Mouse (Mus musculus) heart, postnatal 36 days (tissue): ENCODE measurements around the gene Cdc40. TPM values are rescaled to one million over a fixed set of nuclear protein-coding genes. Genes with fewer than 3 reads are reported as not detected.
"Not testable (repeated sequence)": the region's sequence is repeated elsewhere in the genome, so short reads cannot be mapped to it uniquely, and the experiment has no call there.

Source experiments
- DNase-seq, 2 experiments: peaks; one replicate each; pipeline ENCODE4 v3.0.0; 2021 to 2022
- intact Hi-C: fragments of 180-260 bp; cut with DNase I; formaldehyde crosslinking; loops from one replicate; pipeline ENCODE4 v1.15.1; 2025
- total RNA-seq, 2 experiments: library from RNA; stranded (reverse); gene quantifications; 2 replicates each; pipeline ENCODE4 v1.2.3; 2021

Cdc40 gene
- total RNA-seq, 2 experiments from 2014 or later: 19.6 to 21.2 TPM

DNA sequence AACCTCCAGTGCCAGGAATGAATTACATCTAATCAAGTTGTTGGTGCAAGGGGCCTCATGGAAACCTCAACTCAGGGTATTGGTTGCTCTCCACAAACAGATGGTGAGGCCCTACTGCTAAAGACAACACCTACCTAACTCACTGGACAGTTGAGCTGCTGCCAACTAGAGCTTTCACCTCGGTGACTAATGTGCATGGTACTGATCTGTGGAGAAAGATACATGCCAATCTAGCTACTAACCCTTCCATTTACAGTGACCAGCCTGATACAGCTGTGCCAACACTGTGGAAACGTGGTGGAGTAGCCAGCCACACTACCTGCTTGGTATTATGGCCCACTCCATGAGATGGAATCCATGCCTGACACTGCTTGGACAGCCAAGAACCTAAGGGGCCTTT is 11.1 kb downstream of the Cdc40 start:
- intact Hi-C loops: no loop called here
- no peak for DNase-seq

GRCm38 (mm10) chr10:40871301-40871700 is 11.8 kb downstream of the Cdc40 start:
- intact Hi-C loops: no loop called here

GRCm38 (mm10) chr10:40868081-40868480 is 15.0 kb downstream of the Cdc40 start:
- intact Hi-C loops: no loop called here

More at GRCm38 (mm10) chr10:40871301-40871700, 11.8 kb downstream of the Cdc40 start:
- no peak for DNase-seq

GRCm38 (mm10) chr10:40857599-40857998 is 25.5 kb downstream of the Cdc40 start:
- intact Hi-C loops: no loop called here
- no peak for DNase-seq

More at GRCm38 (mm10) chr10:40868081-40868480, 15.0 kb downstream of the Cdc40 start:
- DNase-seq: no peak

GRCm38 (mm10) chr10:40856703-40857102 is 26.4 kb downstream of the Cdc40 start:
- intact Hi-C loops: no loop called here
- DNase-seq: no peak

GRCm38 (mm10) chr10:40855616-40856015 is 27.5 kb downstream of the Cdc40 start:
- DNase-seq: no peak
- intact Hi-C loops: no loop called here

- DNase-seq: no peak
- intact Hi-C loops: no loop called here
Observed at GRCm38 (mm10) chr10:40851138-40851537, 32.0 kb downstream of the Cdc40 start.

GRCm38 (mm10) chr10:40850644-40851043 is 32.5 kb downstream of the Cdc40 start:
- no peak for DNase-seq
- intact Hi-C loops: no loop called here

GRCm38 (mm10) chr10:40847176-40847874 is 35.8 kb downstream of the Cdc40 start:
- no peak for DNase-seq
- intact Hi-C loops: no loop called here

DNA sequence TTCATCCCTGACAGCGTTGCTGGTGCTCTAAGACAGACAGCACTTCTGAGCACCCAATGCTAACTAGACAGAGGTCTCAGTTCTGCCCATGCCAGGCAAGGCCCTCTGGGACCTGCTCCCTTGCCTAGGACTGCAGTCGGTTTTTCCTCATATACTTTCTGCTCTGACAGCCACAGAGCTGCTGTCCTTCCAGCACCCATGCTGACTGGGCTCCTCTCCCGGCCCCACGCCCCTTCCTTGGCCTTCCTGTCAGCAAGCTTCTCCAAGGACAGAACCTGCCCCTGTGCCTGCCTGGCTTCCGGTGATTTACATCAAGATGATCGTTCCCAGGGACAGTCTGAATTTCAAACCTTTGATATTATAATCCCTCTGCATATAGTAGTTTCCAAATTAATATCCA is 37.5 kb downstream of the Cdc40 start:
- DNase-seq: no peak
- intact Hi-C loops: no loop called here

GRCm38 (mm10) chr10:40844546-40844945 is 38.6 kb downstream of the Cdc40 start:
- intact Hi-C loops: no loop called here
- no peak for DNase-seq

GRCm38 (mm10) chr10:40843841-40844240 is 39.3 kb downstream of the Cdc40 start:
- intact Hi-C loops: no loop called here
- DNase-seq: no peak

- intact Hi-C loops: no loop called here
- peak in 1 of 2 experiments; percentile 8 for DNase-seq
Observed at GRCm38 (mm10) chr10:40840086-40840485, 43.0 kb downstream of the Cdc40 start.

DNA sequence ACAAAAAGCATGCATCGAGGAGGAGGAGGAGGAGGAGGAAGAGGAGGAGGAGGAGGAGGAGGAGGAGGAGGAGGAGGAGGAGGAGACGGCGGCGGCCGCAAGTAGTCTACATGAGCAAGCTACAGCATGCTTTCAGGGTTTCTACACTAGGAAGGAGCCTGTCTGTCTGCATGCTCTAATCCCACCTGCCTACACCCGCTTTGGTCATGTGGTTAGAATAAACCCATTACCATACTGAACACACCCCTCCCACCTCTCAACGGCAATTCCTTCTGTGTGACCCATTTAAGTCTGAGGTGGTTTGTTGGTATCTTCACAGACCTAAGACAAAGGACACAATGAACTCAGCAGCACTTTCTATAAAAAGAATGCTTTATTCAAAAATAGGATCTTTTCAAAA is 51.8 kb downstream of the Cdc40 start:
- intact Hi-C loops: no loop called here
- no peak for DNase-seq

GRCm38 (mm10) chr10:40830312-40830711 is 52.8 kb downstream of the Cdc40 start:
- intact Hi-C loops: no loop called here

GRCm38 (mm10) chr10:40827706-40828105 is 55.4 kb downstream of the Cdc40 start:
- intact Hi-C loops: no loop called here
- no peak for DNase-seq

More at GRCm38 (mm10) chr10:40830312-40830711, 52.8 kb downstream of the Cdc40 start:
- DNase-seq: no peak

- intact Hi-C loops: no loop called here
- no peak for DNase-seq
Observed at GRCm38 (mm10) chr10:40825952-40826351, 57.2 kb downstream of the Cdc40 start.

- no peak for DNase-seq
- intact Hi-C loops: no loop called here
Observed at GRCm38 (mm10) chr10:40816471-40816870, 66.6 kb downstream of the Cdc40 start.

- intact Hi-C loops: no loop called here
- DNase-seq: no peak
Observed at GRCm38 (mm10) chr10:40813627-40814026, 69.5 kb downstream of the Cdc40 start.

GRCm38 (mm10) chr10:40809411-40809910 is 73.7 kb downstream of the Cdc40 start:
- DNase-seq, intact Hi-C loops: not testable (repeated sequence)

DNA sequence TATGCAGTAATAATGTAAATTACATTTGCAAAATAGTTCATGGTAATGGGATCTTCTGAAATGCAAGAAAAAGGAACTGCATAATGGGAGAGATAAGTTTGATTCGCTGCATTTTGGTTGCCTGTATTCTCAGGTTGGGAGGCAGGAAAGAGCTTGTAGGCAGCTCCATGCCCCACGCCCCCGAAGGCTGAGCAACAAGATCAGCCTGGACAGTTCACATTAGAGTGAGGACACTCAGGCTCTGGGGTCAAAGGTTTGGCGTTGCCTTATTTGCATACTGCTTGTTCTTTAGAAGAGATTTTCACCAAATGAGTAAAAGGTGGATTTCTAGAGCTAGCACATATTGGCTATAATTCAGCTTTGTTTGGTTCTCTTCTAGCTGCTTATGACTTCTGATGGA is 76.9 kb downstream of the Cdc40 start:
- no peak for DNase-seq
- intact Hi-C loops: no loop called here

GRCm38 (mm10) chr10:40805221-40805620 is 77.9 kb downstream of the Cdc40 start:
- intact Hi-C loops: no loop called here

More at GRCm38 (mm10) chr10:40805221-40805620, 77.9 kb downstream of the Cdc40 start:
- DNase-seq: no peak
